Mouse (Mus musculus) ES-Bruce4 (cell line): ENCODE data around the gene Slc38a3.

Source experiments
- CTCF ChIP-seq: IDR thresholded peaks from one replicate; pipeline ENCODE4 v1.8.1; 2011; ENCODE audit warnings: low read depth, low read length
- EP300 ChIP-seq: IDR thresholded peaks from 2 replicates; pipeline ENCODE4 v1.6.1; 2011; ENCODE audit warnings: low read depth, low read length; ENCODE audit not compliant: insufficient read depth
- POLR2A ChIP-seq: IDR thresholded peaks from one replicate; pipeline ENCODE4 v1.8.1; 2011; ENCODE audit warnings: low read length; ENCODE audit not compliant: insufficient read depth

DNA sequence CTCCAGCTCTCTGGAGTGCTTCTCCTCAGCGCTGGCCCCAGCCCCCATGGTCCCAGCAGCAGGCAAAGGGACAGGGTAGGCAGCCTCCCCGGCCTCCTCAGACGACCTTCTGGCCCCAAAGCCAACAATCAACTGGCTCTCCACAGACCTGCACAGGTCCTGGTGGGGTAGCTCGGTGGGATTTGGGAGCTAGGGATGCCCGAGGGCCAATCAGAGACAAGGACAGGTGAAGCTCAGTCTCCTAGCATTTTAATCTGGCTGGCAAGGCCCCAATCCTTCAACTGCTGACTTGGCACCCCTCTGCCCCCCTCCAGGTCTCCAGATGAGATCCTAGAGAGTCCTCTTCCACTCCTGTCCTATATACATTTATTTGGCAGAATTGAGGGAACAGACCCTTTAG, 10.2 kb upstream of the Slc38a3 start, which contains the start of gene Gnat1:
- TF ChIP-seq CTCF (no peak), POLR2A (no peak), EP300 (no peak)
